Mouse (Mus musculus) splenic B cell, adult 2 months (primary cell): Measurements from ENCODE around the gene Col4a2.

Experiments
- DNase-seq: peaks from one replicate; pipeline ENCODE4 v3.0.0-alpha.2; 2011; ENCODE audit warnings: low read depth, low spot score
- H3K27me3 ChIP-seq: 2 replicates; pipeline ENCODE4 v1.6.1; 2012; ENCODE audit warnings: mild to moderate bottlenecking, low read length, moderate library complexity, mixed read lengths; ENCODE audit not compliant: control insufficient read depth, poor library complexity, insufficient read depth, severe bottlenecking
- H3K36me3 ChIP-seq: 2 replicates; pipeline ENCODE4 v1.6.1; 2012; ENCODE audit warnings: mild to moderate bottlenecking, low read length, moderate library complexity, mixed read lengths; ENCODE audit not compliant: control insufficient read depth, poor library complexity, insufficient read depth, severe bottlenecking

The Col4a2 gene

DNA sequence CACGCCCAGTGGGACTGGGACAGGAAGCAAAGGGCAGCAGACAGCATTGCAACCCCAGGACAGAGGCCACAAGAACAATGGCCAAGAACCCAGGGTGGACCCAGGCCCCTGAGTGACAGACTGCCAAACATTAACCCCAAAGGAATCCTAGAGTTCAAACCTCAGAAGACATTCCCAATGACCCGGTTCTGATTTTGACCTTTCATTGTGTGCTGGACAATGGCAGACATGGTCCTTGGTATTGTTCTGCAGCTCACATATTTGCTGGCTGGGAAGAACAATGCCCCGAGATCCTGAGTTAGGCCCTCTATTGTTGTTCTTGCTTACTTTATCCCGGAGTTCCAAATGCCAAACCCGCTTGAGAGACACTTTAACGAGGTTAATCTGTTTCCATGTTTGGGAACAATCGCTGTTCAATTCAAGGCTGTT is 4.0 kb upstream of the Col4a2 start:
- no peak for DNase-seq
- Histone ChIP-seq H3K36me3 (no peaks in the 10 kb centered on the region), H3K27me3 (no peaks in the 10 kb centered on the region)

DNA sequence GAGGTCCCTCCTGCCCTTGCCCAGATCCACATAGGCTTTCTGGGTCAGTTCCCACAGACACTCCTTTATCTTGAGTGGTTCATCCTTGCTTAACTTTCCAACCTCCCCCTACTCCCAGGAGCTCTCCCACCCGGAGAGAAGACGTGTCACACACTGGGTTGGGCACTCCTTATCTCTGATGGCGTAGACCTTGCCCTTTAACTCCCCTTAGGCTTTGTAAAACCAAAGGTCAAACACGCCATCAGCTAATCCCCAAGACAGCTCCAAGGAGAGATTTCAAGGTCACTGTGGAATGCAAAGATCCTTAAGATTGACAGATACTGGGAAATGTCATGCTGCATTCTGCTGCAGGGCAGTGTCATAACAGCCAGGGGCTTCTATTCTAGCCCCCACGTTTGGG is 3.4 kb upstream of the Col4a2 start:
- no peak for DNase-seq
- H3K27me3 ChIP-seq, result no peaks in the 10 kb centered on the region
- no peaks in the 10 kb centered on the region for H3K36me3 ChIP-seq

DNA sequence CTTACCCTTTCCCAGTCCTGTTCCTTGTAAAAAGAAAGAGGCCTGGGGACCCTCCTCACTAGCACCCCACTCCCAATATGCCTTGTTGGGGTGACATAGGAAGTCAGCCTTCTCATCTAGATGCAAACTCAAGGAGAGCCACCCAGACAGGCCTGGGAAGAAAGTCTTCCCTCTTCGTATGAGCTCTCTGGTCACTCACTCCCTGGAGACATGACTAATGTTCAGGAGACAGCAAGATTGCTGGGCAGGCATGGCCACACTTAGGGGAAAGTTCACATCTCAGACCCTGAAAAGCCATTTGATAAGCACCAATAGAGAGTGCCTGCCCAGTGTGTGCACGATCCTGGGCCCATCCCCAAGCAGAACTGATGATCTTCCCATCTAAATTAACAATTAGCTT is 2.6 kb upstream of the Col4a2 start:
- H3K27me3 ChIP-seq, result no peaks in the 10 kb centered on the region
- DNase-seq, result no peak
- H3K36me3 ChIP-seq, result no peaks in the 10 kb centered on the region

DNA sequence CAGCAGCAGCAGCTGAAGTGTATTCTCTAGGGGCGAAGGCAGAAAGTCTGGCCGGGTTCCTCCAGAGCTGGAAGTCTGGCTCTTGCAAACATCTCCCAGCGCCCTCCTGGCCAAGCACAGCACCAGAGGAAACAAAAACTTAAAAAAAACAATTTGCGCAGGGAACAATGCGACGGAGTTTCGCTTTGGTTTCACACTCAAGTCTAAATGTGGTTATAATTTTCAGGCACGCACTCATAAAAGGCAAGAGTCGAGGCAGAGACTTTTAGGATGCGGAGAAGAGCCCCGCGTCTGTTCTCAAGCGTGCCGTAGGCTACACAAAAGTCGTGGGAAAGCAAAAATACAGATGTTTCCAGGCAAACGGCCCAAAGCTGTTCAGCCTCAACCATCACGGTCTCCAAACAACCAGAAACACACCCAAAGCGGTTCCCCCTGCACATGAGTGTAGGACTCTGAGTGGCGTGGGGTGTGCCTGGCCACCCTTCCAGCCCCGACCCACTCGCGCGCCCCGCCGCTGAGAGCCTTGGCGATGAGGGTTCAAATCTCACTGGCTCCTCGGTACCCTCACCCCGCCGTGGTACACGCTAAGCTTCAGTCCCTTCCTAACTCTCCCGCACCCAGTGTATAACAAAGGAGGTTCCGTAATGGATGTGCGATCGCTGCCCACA is 790 bp upstream of the Col4a2 start:
- no peaks in the 10 kb centered on the region for H3K36me3 ChIP-seq
- no peaks in the 10 kb centered on the region for H3K27me3 ChIP-seq
- DNase-seq, result no peak

DNA sequence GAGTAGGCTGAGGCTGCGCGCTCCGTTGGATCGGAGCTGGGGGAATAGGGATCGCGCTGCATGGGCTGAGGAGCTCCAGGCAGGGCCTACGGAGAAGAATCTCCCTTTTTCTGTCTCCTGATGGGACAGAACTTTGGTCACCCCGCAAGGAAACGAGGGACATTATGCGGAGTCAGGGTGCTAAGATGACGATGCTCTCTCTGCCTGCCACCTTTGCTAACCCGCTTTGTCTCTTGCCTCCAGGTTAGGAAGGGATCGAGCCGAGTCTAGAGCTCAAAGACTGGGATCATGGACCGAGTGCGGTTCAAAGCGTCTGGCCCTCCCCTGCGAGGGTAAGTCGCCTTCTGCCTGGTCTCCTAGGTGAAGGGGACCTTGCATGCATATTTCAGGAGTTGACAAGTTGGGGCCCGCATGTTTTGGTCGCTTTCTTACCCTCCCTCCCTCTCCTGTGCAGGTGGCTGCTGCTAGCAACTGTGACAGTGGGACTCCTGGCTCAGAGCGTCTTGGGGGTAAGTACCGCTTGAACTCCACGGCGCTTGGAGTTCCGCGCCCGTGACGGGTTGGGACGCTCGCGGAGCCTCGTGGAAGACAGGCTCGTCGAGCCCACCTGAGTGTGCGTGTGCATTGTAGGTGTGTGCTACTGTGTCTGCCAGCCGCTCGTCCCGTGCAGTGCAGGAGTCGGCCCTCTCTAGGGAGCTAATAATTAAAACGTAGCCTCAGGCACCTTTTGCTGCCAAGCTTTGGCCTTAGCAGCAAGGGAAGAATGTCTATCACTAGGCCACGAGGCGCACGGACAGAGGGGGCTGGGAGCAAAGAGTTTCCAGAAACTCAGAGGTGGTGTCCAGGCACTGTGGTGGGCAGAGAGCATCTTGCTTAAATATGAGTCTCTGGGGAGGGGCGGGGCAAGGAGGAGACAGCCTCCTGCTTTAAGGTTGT is 839 bp downstream of the Col4a2 start:
- no peak for DNase-seq
- Histone ChIP-seq H3K27me3 (no peaks in the 10 kb centered on the region), H3K36me3 (no peaks in the 10 kb centered on the region)

DNA sequence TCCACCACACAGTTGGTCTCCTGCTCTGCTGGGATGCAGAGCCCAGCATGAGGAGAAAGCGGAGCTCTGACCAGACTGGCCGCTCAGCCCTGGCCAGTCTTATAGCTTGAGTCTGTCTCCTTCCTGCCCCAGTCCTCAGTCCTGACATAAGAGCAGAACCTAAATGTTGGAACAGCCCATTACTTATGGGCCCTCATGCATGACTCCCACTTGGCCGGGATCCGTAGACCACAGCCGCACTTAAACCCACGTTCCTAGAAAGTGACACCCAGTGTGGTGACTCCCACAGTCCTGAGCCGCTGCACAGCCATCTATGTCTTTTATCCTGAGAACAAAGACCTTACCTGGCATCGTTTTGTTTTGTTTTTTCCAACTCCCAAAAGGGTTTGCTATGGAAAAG is 2.0 kb downstream of the Col4a2 start:
- no peak for DNase-seq
- Histone ChIP-seq H3K27me3 (no peaks in the 10 kb centered on the region), H3K36me3 (no peaks in the 10 kb centered on the region)

DNA sequence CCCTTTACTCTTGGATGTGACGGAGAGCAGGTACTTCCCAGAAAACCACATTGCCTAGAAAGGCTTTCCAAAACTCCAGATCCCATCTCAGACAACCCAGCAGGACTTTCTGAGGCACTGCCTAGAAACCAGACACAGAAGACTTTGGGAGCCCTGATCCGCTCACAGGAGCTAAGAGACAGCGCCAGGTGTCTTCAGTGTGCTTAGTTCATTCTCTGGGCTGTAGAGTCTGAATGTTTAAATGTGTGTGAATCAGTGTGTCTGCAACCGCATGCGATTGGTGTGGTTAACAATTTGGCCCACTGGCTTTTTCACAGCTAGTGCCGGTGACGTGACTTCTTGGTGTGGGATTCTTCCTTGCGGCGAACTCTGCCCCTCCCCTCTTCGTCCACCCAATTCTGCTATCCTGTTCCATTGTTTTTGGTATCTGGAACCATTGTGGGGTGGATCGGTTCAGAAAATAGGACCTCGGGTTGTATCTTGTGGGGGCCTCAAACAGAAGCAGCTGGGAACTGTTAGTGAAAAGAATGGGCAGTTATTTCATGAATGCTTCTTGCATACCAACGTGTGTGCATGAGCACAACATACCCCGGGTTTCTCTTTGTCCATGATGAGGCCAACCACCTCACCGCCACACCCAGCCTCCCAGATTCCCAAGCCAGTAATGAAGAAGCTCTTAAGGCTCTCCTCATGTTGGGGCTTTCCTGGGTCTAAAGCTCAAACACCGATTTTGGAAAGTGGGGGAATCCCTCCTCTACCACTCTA is 2.8 kb downstream of the Col4a2 start:
- Histone ChIP-seq H3K36me3 (no peaks in the 10 kb centered on the region), H3K27me3 (no peaks in the 10 kb centered on the region)
- no peak for DNase-seq

DNA sequence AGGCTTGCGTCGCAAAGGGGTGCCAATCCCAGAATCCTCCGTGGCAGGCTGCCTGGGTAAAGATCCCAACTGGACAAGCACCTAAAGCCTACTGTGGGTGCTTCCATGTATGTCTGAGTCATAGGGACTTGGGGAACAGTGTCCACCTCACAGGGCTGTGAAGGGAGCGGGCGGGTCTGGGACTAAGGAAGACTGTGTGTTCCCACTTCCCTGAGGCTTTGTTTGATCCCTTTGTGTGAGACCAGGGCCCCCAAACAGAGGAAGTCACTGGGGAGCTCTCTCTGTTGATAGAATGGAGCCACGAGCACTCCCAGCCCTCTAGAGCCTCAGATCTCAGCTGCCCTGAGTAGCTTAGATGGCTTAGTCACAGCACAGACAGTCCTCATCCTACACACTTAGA is 3.5 kb downstream of the Col4a2 start:
- Histone ChIP-seq H3K36me3 (no peaks in the 10 kb centered on the region), H3K27me3 (no peaks in the 10 kb centered on the region)
- DNase-seq, result no peak

DNA sequence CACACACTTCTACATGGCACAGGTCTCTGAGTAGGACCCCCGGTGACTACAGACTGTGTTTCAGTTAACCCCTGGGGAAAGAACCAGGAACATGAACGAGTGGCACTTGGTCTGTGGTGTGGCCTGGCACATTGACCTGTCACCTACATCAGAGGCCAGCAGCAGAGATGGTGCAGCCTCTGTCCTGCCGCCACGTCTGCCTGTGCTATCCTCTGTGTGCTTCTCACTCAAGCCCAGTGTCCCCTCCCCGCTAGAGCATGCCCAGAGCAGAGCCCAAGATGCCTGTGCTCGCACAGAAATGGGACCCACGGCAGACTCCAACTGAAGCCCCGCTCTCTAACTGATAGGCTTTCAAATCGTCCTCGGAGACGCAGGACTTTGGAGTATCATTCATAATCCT is 6.8 kb downstream of the Col4a2 start:
- DNase-seq, result no peak
- no peaks in the 10 kb centered on the region for H3K27me3 ChIP-seq
- H3K36me3 ChIP-seq, result no peaks in the 10 kb centered on the region

DNA sequence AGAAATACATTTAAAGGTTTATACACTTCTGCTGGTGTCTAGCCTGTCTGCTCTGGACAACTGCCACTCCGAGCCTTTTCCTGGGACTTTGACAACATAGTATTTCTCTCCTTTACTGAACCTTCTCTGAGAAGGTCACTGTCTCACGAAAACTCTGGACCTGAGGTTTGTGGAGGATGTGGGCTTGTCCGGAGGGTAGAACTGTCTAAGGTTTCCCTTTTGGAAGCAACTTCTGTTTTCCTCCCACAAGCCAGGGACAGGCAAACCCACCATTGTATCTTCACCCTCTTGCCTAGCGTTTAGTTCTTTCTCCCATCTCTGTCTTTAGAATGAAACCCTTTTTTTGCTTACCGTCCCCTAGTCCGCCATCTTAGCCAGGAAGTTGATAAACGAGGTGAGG is 9.2 kb downstream of the Col4a2 start:
- no peaks in the 10 kb centered on the region for H3K27me3 ChIP-seq
- no peaks in the 10 kb centered on the region for H3K36me3 ChIP-seq
- no peak for DNase-seq

DNA sequence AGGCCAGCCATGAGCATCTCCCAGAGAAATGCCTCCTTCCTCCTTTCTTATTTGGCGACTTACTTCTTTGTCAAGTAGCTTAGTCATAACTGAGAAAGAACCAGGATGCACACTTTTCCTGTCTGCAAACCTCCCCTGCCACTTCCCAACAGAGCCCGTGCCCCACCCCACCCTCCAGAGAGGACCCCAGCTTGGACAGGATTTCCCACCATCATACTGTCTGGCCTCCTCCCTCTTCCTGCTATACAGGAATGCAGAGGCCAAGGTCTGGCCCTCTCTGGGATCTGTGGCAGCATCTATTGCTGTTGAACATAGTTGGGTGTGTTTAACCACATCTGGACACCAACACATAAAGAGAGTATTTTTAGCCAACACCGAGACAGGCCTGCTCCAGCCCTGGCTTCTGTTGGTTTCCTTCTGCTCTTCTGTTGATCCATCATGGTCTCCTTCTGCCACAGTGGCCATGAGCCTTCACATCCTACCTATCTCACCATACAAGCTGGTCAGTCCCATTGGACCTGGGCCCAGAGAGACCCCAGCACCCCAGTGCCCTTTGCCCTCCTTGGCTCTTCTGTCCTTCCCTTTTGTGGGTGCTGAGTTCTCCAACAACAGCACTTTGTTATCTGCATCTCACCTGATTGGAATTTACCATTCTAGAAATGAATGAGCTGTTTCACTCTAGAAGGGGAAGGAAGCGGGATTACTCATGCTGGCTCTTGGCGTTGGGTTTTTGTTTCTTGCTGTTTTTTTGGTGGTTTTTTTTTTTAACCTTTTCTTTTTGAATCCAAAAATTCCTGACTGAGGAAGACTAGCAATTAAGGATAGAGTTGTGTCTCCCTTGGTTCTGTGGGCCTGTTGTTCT is 10.3 kb downstream of the Col4a2 start:
- DNase-seq, result no peak
- H3K36me3 ChIP-seq, result no peaks in the 10 kb centered on the region
- no peaks in the 10 kb centered on the region for H3K27me3 ChIP-seq

DNA sequence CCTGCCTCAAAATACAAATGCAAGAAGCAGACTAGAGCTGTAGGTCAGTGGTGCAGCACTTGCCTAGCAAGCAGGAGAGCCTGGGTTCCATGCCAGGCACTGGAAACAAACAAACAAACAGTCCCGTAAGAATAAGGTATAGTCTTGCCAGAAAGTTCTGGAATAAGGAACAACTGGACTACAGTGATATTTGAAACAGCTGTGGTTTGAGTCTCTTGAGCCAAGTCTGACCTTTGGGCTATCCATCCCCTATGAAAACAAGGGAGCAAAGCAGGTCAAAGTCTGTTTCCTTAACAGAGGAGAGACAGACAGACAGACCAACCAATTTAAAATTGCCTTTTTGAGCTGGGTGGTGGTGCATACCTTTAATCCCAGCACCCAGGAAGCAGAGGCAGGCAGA is 11.1 kb downstream of the Col4a2 start:
- Histone ChIP-seq H3K27me3 (no peaks in the 10 kb centered on the region), H3K36me3 (no peaks in the 10 kb centered on the region)
- no peak for DNase-seq

DNA sequence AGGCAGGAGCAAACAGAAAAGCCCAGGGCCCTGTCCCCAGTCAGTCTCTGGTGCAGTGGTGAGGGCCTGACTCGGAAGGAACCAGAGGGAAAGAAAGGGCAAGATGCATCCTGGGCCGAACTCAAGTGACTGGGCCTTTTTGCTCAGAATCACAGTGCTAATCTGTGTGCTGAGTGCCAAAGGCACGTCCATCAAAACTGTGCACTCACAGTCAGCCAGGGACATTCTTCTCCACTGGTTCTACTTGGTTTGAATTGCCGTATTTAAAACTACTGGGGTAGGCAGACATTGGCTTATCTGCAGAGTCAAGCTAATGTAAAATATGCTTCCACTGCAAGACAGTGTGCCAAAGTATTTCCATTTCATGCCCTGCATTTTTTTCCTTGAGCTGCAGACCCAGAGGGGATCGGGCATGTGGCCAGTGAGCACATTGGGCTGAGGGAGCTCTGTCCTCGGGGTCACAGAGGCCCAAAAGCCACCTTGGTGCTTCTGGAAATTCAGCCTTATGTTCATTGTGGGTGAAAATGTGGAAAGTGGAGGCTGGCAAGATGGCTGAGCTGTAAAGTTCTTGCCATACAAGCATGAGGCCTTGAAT is 12.3 kb downstream of the Col4a2 start:
- Histone ChIP-seq H3K36me3 (no peaks in the 10 kb centered on the region), H3K27me3 (no peaks in the 10 kb centered on the region)
- DNase-seq, result no peak

DNA sequence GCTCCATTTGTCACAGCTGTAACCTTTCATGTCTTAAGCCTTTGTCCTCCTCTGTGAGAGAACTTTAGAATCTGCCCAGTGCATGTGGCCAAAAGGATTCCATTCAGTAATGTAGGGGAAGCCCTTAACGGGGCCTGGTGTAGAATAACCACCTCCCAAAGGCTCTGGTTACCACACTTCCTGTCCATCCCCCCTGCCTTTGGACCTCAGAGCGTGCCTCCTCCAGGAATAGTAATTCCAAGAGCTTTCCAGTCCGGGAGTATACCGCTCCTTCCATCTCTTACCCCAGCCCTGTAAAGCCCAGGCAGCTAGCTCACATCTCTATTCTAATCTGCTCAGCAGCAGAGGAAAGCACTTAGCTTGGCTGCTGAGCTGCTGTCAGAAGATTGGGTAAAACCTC is 14.7 kb downstream of the Col4a2 start:
- DNase-seq, result no peak
- Histone ChIP-seq H3K36me3 (no peaks in the 10 kb centered on the region), H3K27me3 (no peaks in the 10 kb centered on the region)
